Mouse (Mus musculus): ENCODE results near the gene Stom.

DNA sequence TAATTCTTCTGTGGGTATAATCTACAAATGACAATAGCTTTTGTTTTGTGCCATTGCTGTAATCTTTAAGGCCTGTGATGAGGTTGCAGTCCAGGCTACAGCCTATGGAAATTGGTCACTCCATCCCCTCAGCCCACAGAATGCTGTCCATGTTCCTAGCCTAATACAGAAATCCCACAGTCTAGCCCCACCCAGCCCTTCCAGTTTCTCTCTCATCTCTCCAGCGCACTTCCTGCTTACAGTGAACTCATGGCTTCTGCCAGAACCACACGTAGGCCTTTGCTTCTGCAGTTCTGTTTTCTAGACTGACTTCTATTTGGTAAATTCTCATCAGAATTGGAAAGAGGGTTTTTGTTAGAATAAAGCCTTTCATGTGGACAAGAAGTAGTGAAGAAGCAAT, 9.2 kb upstream of the Stom start:
- TF ChIP-seq POLR2A (IDR thresholded peaks at IDR 0.05; ENCODE audit: extremely low read depth, insufficient read depth, low read length) (no peak), CTCF (IDR thresholded peaks at IDR 0.05; ENCODE audit: low read depth, low read length) (no peak)
